Mouse (Mus musculus) brain, embryonic 14.5 days (tissue): ENCODE results near the gene Spock1.

ENCODE experiments used
- CTCF ChIP-seq: fragments of 200-500 bp; IDR thresholded peaks from 2 replicates; pipeline ENCODE4 v1.5.1; 2012; ENCODE audit warnings: inconsistent platforms, mild to moderate bottlenecking, moderate library complexity, borderline replicate concordance; ENCODE audit not compliant: insufficient read depth, insufficient read length; ENCODE audit errors: extremely low read depth
- POLR2A ChIP-seq: fragments of 200-500 bp; IDR thresholded peaks from 2 replicates; pipeline ENCODE4 v1.6.1; 2012; ENCODE audit warnings: mild to moderate bottlenecking, inconsistent platforms, borderline replicate concordance; ENCODE audit not compliant: poor library complexity, insufficient read depth, insufficient read length, severe bottlenecking; ENCODE audit errors: extremely low read depth

- TF ChIP-seq CTCF (no peak), POLR2A (no peak)
Observed at GRCm38 (mm10) chr13:57604437-57604836, 303.7 kb downstream of the Spock1 start.
